Mouse (Mus musculus) testis, adult 2 months (tissue): ENCODE measurements at regions not wholly inside any gene's neighbourhood (a gene's known extent, or its start where the extent isn't known, plus 50 kb on each side); places are given as distances from the start of the nearest gene placed in this dataset.

ENCODE experiments used
- CTCF ChIP-seq: fragments of 200-500 bp; IDR thresholded peaks from 2 replicates; pipeline ENCODE4 v1.5.1; 2012; ENCODE audit warnings: low read depth, mild to moderate bottlenecking, inconsistent platforms, low read length, moderate library complexity; ENCODE audit not compliant: control insufficient read depth, insufficient read depth, insufficient replicate concordance
- POLR2A ChIP-seq: fragments of 200-500 bp; IDR thresholded peaks from 2 replicates; pipeline ENCODE4 v1.6.1; 2012; ENCODE audit warnings: low read depth, mild to moderate bottlenecking, inconsistent platforms, low read length, moderate library complexity; ENCODE audit not compliant: control insufficient read depth

GRCm38 (mm10) chr2:172796955-172797354 is 143.2 kb downstream of the Bmp7 start:
- TF ChIP-seq CTCF, result no peak
- no peak for TF ChIP-seq POLR2A
